Mouse (Mus musculus) liver, adult 2 months (tissue): Measurements from ENCODE around the gene Shank2.

ENCODE experiments used
- CTCF ChIP-seq: fragments of 200-500 bp; IDR thresholded peaks from 2 replicates; pipeline ENCODE4 v1.5.1; 2011; ENCODE audit warnings: low read depth, low read length, control low read depth
- POLR2A ChIP-seq: fragments of 200-500 bp; IDR thresholded peaks from 2 replicates; pipeline ENCODE4 v1.6.1; 2011; ENCODE audit warnings: low read length, control low read depth; ENCODE audit not compliant: insufficient read depth; ENCODE audit errors: extremely low read depth

DNA sequence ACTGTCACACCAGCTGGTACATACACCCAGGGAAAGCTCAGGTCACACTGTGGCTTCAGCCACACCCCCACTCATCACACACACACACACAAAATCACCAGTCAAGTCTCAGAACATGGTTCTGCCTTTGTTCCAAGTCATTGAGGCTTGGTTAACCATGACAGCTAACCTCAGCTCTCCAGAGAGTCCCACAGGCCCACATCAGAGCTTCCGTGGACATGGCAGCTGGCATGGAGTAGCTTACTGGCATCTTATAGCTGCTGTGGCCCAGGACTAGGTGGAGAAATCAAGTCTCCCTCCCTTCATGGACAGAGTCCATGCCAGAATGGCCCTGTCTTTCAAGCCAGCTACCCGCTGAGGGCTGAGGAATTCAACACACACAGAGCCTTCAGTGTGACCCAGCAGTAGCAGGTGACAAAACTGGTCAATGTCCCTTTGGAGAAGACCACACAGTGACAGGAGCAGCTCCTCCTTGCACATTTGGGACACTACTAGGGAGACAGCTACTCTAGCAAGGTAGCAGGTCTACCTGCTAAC, 406.8 kb downstream of the Shank2 start:
- no peak for TF ChIP-seq POLR2A
- no peak for TF ChIP-seq CTCF
